22 mouse cellular contexts compared by ENCODE assay signal in genomic region chr8:106764529-106764928, GRCm38 (mm10).
DNase-seq lines count a peak whose midpoint lies in the region; ATAC-seq and TF ChIP-seq lines count a peak whose summit lies in the region.
"Had no signal": no experiment of that assay in that cellular context is flagged by ENCODE, and none has a peak within 500 bp of the region (broad histone marks: within the 10 kb centered on the region; RNA-seq: fewer than 3 reads in every experiment).

No protein-coding gene starts in this region.

- H3K9me3 ChIP-seq in liver, embryonic 12.5 days (replicated peaks) = no peaks in the 10 kb centered on the region
- no peaks in the 10 kb centered on the region for H3K9me3 ChIP-seq in hindbrain, embryonic 16.5 days (ENCODE audit: control insufficient read depth, low read length)
- H3K9me3 ChIP-seq: forebrain, embryonic 10.5 days; forebrain, embryonic 13.5 days; hindbrain, embryonic 12.5 days; hindbrain, embryonic 15.5 days; intestine, embryonic 15.5 days had no signal

- DNase-seq in cerebellum, adult 18-20 months = peak; percentile 8 to 15
- DNase-seq in cerebellum, adult 11 months = no peak
- peak; percentile 25 to 62 for DNase-seq in cerebellum, postnatal 10 days
- no peak for DNase-seq in cerebellum, adult 8-10 months
- DNase-seq in liver, adult 2 months (ENCODE audit: extremely low read depth, low read depth, low spot score) = peak; percentile 7
- peak; percentile 73 for DNase-seq in R1 (ENCODE audit: low read depth, low spot score)
- DNase-seq: adrenal gland, adult 8-10 months; adrenal gland, postnatal 25 days; gastrocnemius, postnatal 10 days; gastrocnemius, postnatal 36 days; heart, adult 2 months; kidney, adult 11 months had no signal

- no peak overlapping the region for H3K4me2 ChIP-seq in liver, embryonic 12.5 days
- no peak overlapping the region for H3K4me2 ChIP-seq in hindbrain, embryonic 16.5 days (ENCODE audit: low read length)
- H3K4me2 ChIP-seq: forebrain, embryonic 13.5 days; heart, embryonic 11.5 days; hindbrain, embryonic 12.5 days; hindbrain, embryonic 15.5 days; intestine, embryonic 15.5 days had no signal

- TF ChIP-seq POLR2A in liver, adult 2 months (IDR thresholded peaks at IDR 0.05; ENCODE audit: extremely low read depth, insufficient read depth, low read length) = no peak

- no peaks in the 10 kb centered on the region for H3K4me1 ChIP-seq in liver, adult 2 months (ENCODE audit: control insufficient read depth, insufficient read depth, low read length)
- H3K4me1 ChIP-seq in liver, embryonic 12.5 days = no peaks in the 10 kb centered on the region
- peaks cover 13% of the 10 kb centered on the region for H3K4me1 ChIP-seq in hindbrain, embryonic 16.5 days (ENCODE audit: control insufficient read depth, insufficient read depth, low read depth, low read length)

- TF ChIP-seq CTCF in liver, adult 2 months (IDR thresholded peaks at IDR 0.05; ENCODE audit: low read depth, low read length) = no peak

- H3K9ac ChIP-seq in liver, adult 2 months (ENCODE audit: low read depth, low read length) = no peak overlapping the region
- no peak overlapping the region for H3K9ac ChIP-seq in liver, embryonic 12.5 days
- no peak overlapping the region for H3K9ac ChIP-seq in hindbrain, embryonic 16.5 days (ENCODE audit: low read depth, low read length)
- H3K9ac ChIP-seq: forebrain, embryonic 13.5 days; hindbrain, embryonic 12.5 days; hindbrain, embryonic 15.5 days; intestine, embryonic 15.5 days had no signal

- 93% methylated on average over 1 of the region's 1 CpGs for WGBS in liver, adult 2 months
- 74% methylated on average over 1 of the region's 1 CpGs for WGBS in liver, embryonic 12.5 days (ENCODE audit: insufficient replicate concordance)
- WGBS in hindbrain, embryonic 16.5 days = 93% methylated on average over 1 of the region's 1 CpGs

- H3K27ac ChIP-seq in liver, adult 2 months (replicated peaks; ENCODE audit: insufficient read depth, low read depth, low read length) = no peak overlapping the region
- no peak overlapping the region for H3K27ac ChIP-seq in liver, embryonic 12.5 days
- H3K27ac ChIP-seq in hindbrain, embryonic 16.5 days (ENCODE audit: low read depth, low read length) = no peak overlapping the region
- H3K27ac ChIP-seq: forebrain, embryonic 10.5 days; forebrain, embryonic 13.5 days; heart, adult 2 months; hindbrain, embryonic 12.5 days; hindbrain, embryonic 15.5 days; intestine, embryonic 15.5 days had no signal

- ATAC-seq in liver, embryonic 12.5 days = no peak
- no peak for ATAC-seq in hindbrain, embryonic 16.5 days
- ATAC-seq: activated CD4-positive, CD25-positive, alpha-beta regulatory T cell, adult 4 months; forebrain, embryonic 13.5 days; forebrain, embryonic 16.5 days; intestine, embryonic 15.5 days had no signal

- H3K79me2 ChIP-seq in liver, adult 2 months (ENCODE audit: control insufficient read depth, insufficient read depth, low read length) = no peaks in the 10 kb centered on the region

- H3K4me3 ChIP-seq in liver, adult 2 months (ENCODE audit: insufficient read depth, low read depth, low read length) = no peak overlapping the region
- H3K4me3 ChIP-seq in liver, embryonic 12.5 days = no peak overlapping the region
- H3K4me3 ChIP-seq in hindbrain, embryonic 16.5 days (ENCODE audit: low read length) = no peak overlapping the region
- H3K4me3 ChIP-seq: forebrain, embryonic 10.5 days; forebrain, embryonic 13.5 days; heart, adult 2 months; hindbrain, embryonic 12.5 days; hindbrain, embryonic 15.5 days; intestine, embryonic 15.5 days had no signal

- H3K36me3 ChIP-seq in liver, adult 2 months (ENCODE audit: control insufficient read depth, insufficient read depth, low read length) = no peaks in the 10 kb centered on the region
- H3K36me3 ChIP-seq in liver, embryonic 12.5 days = no peaks in the 10 kb centered on the region
- no peaks in the 10 kb centered on the region for H3K36me3 ChIP-seq in hindbrain, embryonic 16.5 days (ENCODE audit: control insufficient read depth, insufficient read depth, low read length)
- H3K36me3 ChIP-seq: hindbrain, embryonic 12.5 days; hindbrain, embryonic 15.5 days; intestine, embryonic 15.5 days had no signal

- H3K27me3 ChIP-seq in liver, adult 2 months (ENCODE audit: control insufficient read depth, insufficient read depth, low read length) = no peaks in the 10 kb centered on the region
- H3K27me3 ChIP-seq in liver, embryonic 12.5 days (replicated peaks) = no peaks in the 10 kb centered on the region
- H3K27me3 ChIP-seq in hindbrain, embryonic 16.5 days (replicated peaks; ENCODE audit: control insufficient read depth, insufficient read depth, low read length) = no peaks in the 10 kb centered on the region
- H3K27me3 ChIP-seq: forebrain, embryonic 13.5 days; hindbrain, embryonic 12.5 days; hindbrain, embryonic 15.5 days; intestine, embryonic 15.5 days had no signal

Comparison
In these comparisons a context has a peak if more than half of its experiments do, and no peak if none do; other contexts are left out.
1. DNase-seq: peak in cerebellum, adult 18-20 months (2 of 2), cerebellum, postnatal 10 days (2 of 2), liver, adult 2 months (single experiment) and R1 (single experiment); none in cerebellum, adult 11 months (single experiment) and cerebellum, adult 8-10 months (single experiment).